Mouse (Mus musculus) heart, postnatal 0 days (tissue): Measurements from ENCODE around the gene Cabp4. TPM values are rescaled to one million over a fixed set of nuclear protein-coding genes. Genes with fewer than 3 reads are reported as not detected.
"Not testable (repeated sequence)": the region's sequence is repeated elsewhere in the genome, so short reads cannot be mapped to it uniquely, and the experiment has no call there.

Experiments used
- ATAC-seq: fragments of 200-750 bp; cut with Nextera tagmentation; 2 replicates; pipeline ENCODE4 v1.8.0; 2017; ENCODE audit warnings: low read depth, moderate number of reproducible peaks, moderate library complexity; ENCODE audit not compliant: insufficient read depth
- DNase-seq: peaks from one replicate; pipeline ENCODE4 v3.0.0-alpha.2; 2016; ENCODE audit warnings: low spot score
- H3K27ac ChIP-seq: fragments of 300-500 bp; sonication (generic); 2 replicates; pipeline ENCODE4 v1.5.1; 2014; ENCODE audit warnings: low read depth, mild to moderate bottlenecking
- H3K27me3 ChIP-seq: fragments of 300-500 bp; sonication (generic); 2 replicates; pipeline ENCODE4 v1.6.1; 2014; ENCODE audit warnings: low read length, mixed read lengths; ENCODE audit not compliant: control insufficient read depth, insufficient read depth
- H3K36me3 ChIP-seq: fragments of 300-500 bp; sonication (generic); replicated peaks from 2 replicates; pipeline ENCODE4 v1.6.1; 2014; ENCODE audit warnings: low read length, mixed read lengths; ENCODE audit not compliant: control insufficient read depth, insufficient read depth
- H3K4me1 ChIP-seq: fragments of 300-500 bp; sonication (generic); 2 replicates; pipeline ENCODE4 v1.6.1; 2014; ENCODE audit warnings: antibody characterized with exemption; ENCODE audit not compliant: control insufficient read depth, insufficient read depth
- H3K4me2 ChIP-seq: fragments of 300-500 bp; sonication (generic); 2 replicates; pipeline ENCODE4 v1.6.1; 2014; ENCODE audit warnings: low read depth, mild to moderate bottlenecking, low read length, moderate library complexity
- H3K4me3 ChIP-seq: fragments of 300-500 bp; sonication (generic); 2 replicates; pipeline ENCODE4 v1.5.1; 2014; ENCODE audit warnings: low read depth, low read length
- H3K9ac ChIP-seq: fragments of 300-500 bp; sonication (generic); replicated peaks from 2 replicates; pipeline ENCODE4 v1.6.1; 2014; ENCODE audit warnings: low read depth, low read length, mixed read lengths
- H3K9me3 ChIP-seq: fragments of 300-500 bp; sonication (generic); replicated peaks from 2 replicates; pipeline ENCODE4 v1.6.1; 2016; ENCODE audit warnings: low read length; ENCODE audit not compliant: control insufficient read depth
- CTCF ChIP-seq: IDR thresholded peaks from 2 replicates; pipeline ENCODE4 v1.5.1; 2016; ENCODE audit warnings: antibody characterized with exemption, control low read depth, low read depth
- EP300 ChIP-seq: IDR thresholded peaks from 2 replicates; pipeline ENCODE4 v1.6.1; 2016; ENCODE audit warnings: antibody characterized with exemption, low read depth
- WGBS: fragments of 180-500 bp; shearing (Covaris S2); extraction: QIAGEN DNeasy Blood & Tissue Kit; methylation state at CpG from one replicate; pipeline ENCODE4 v1.1.7; 2014; 5-methylcytosine and 5-hydroxymethylcytosine counted together
- polyA plus RNA-seq: library from polyadenylated mRNA; unstranded; fragments of >200 nt; fragmentation: Nextera tagmentation; extraction: Ambion mirVana; gene quantifications from 2 replicates; pipeline ENCODE4 v1.2.1, GENCODE M21; 2015
- total RNA-seq: library from RNA; depleted of rRNA; stranded (reverse); fragments of >200 nt; gene quantifications from 2 replicates; pipeline ENCODE4 v1.2.3, GENCODE M21; 2014; ENCODE audit warnings: low replicate concordance

Gene Cabp4
- total and polyA plus RNA-seq, 2 experiments from 2014 or later, result 0.11 TPM; not detected in 1

DNA sequence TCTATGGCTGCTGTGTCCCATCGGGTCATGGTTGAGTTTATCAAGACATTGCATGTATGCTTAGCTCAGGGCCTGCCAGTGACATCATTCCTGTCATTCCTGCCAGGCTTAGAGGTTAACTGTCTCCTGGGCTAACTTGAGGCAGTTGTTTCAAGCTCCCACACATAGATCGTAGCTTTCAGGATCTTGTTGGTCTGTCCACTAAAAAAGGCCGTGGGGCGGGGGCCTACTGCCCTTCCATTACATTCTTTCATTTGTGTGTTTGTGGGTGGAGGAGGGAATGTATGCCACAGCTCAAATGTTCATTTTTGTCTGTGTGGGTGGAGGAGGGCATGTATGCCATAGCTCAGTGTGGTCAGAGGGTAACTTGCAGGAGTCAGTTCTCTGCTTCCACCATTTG lies 13.7 kb downstream of the Cabp4 start:
- TF ChIP-seq EP300 (no peak), CTCF (no peak)
- Histone ChIP-seq H3K4me3 (no peak overlapping the region), H3K4me1 (peaks cover 12% of the 10 kb centered on the region; the same call in 1 of the 2 replicates), H3K36me3 (peaks cover 42% of the 10 kb centered on the region), H3K4me2 (no peak overlapping the region), H3K9ac (no peak overlapping the region), H3K9me3 (no peaks in the 10 kb centered on the region), H3K27me3 (no peaks in the 10 kb centered on the region), H3K27ac (peak overlapping the region; percentile 41)
- ATAC-seq (no peak), DNase-seq (no peak)
- 63% methylated on average over 4 of the region's 4 CpGs for WGBS

- WGBS, result 86% methylated on average over 7 of the region's 7 CpGs
- H3K27me3 ChIP-seq, result no peaks in the 10 kb centered on the region
- H3K4me2 ChIP-seq, result no peak overlapping the region
- H3K4me1 ChIP-seq, result peaks cover 12% of the 10 kb centered on the region; the same call in 1 of the 2 replicates
- peaks cover 42% of the 10 kb centered on the region for H3K36me3 ChIP-seq
- no peak overlapping the region for H3K4me3 ChIP-seq
- ATAC-seq (no peak), DNase-seq (no peak)
- no peaks in the 10 kb centered on the region for H3K9me3 ChIP-seq
- H3K9ac ChIP-seq, result no peak overlapping the region
- TF ChIP-seq CTCF (no peak), EP300 (no peak)
- H3K27ac ChIP-seq, result peak overlapping the region; percentile 41
Observed at GRCm38 (mm10) chr19:4129462-4129861, 14.4 kb downstream of the Cabp4 start.

GRCm38 (mm10) chr19:4126759-4127495 lies 16.9 kb downstream of the Cabp4 start:
- peak overlapping the region; percentile 61 for H3K4me2 ChIP-seq
- ATAC-seq, result no peak
- 59% methylated on average over 7 of the region's 7 CpGs for WGBS
- no peak overlapping the region for H3K27ac ChIP-seq
- H3K4me1 ChIP-seq, result peaks cover 12% of the 10 kb centered on the region; the same call in 1 of the 2 replicates
- H3K9ac ChIP-seq, result peak overlapping the region; percentile 89
- H3K36me3 ChIP-seq, result peaks cover 28% of the 10 kb centered on the region
- peak overlapping the region; percentile 83 for H3K4me3 ChIP-seq
- no peaks in the 10 kb centered on the region for H3K9me3 ChIP-seq
- TF ChIP-seq CTCF (no peak), EP300 (no peak)
- DNase-seq, result no peak
- no peaks in the 10 kb centered on the region for H3K27me3 ChIP-seq

DNA sequence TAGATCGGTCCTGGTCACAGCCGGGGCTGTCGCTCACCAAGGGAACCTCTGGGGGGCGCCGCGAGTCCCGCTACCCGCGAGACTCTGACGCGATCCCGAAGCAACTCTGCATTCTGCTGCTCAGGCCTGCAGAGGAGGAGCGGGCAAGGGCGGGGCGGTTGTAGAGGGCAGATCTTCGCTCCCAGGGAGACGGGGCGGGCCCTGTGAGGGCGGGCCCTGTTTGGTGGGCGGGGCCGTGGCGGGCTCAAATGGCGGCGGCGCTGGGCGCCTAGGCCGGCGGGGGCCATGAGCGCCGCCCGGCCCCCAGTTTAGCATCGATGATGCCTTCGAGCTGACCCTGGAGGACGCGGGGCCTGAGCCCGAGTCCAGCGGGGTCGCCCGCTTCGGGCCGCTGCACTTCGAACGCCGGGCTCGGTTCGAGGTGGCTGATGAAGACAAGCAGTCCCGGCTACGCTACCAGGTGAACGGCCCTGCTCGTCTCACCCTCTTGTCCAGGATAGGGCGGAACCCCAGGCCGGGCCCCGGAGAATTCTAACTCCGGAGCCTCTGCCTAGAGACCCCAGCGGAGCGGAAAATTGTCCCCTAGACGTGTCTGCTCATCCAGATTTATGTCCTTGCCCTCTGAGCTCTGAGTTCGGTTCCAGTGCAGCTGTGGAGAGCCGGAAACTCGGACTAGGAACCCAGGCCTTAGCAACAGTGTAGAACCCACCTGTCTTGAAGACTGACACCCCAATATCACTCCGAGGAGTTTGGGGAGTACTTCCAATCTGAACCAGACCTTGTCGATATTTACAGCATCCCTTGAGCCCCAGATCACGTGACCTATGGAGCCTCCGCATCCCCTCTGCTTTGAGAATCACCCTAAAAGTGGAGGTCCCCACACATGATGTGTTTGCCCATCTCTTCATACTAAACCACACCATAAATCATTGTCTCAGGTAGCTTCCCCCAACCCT lies 17.8 kb downstream of the Cabp4 start, which contains the start of gene Aip:
Gene Aip (minus strand): TSS at position 118 of the 956 bp plus-strand sequence.
- Histone ChIP-seq H3K9ac (peak within 1 kb of the TSS; percentile 89), H3K4me3 (peak within 1 kb of the TSS; percentile 83), H3K27me3 (no peaks in the 10 kb centered on the region), H3K4me1 (peaks cover 13% of the 10 kb centered on the region; the same call in 1 of the 2 replicates), H3K9me3 (no peaks in the 10 kb centered on the region), H3K27ac (peak within 1 kb of the TSS; percentile 67), H3K4me2 (peak within 1 kb of the TSS; percentile 61), H3K36me3 (peaks cover 19% of the 10 kb centered on the region)
- peak; percentile 77 for TF ChIP-seq CTCF
- TF ChIP-seq EP300, result no peak
- ATAC-seq (peak; percentile 93), DNase-seq (peak; percentile 99)
- under 1% methylated on average over 63 of the region's 64 CpGs for WGBS

GRCm38 (mm10) chr19:4125268-4125667 lies 18.6 kb downstream of the Cabp4 start:
- not testable (repeated sequence) for DNase-seq, H3K27me3 ChIP-seq, H3K9me3 ChIP-seq, H3K27ac ChIP-seq
- Histone ChIP-seq H3K36me3 (peaks cover 16% of the 10 kb centered on the region), H3K4me2 (peak overlapping the region; percentile 50), H3K9ac (0 out of 2 replicates have a peak overlapping the region, but pooled peaks have one; percentile 11), H3K4me3 (peak overlapping the region; percentile 83), H3K4me1 (peaks cover 21% of the 10 kb centered on the region)
- ATAC-seq, result peak; percentile 5; the same call in 1 of the 2 replicates
- WGBS, result 26% methylated on average over 3 of the region's 4 CpGs
